Mouse (Mus musculus) embryonic facial prominence, embryonic 14.5 days (tissue): ENCODE data around the gene Eef1akmt2. TPM values are rescaled to one million over a fixed set of nuclear protein-coding genes. Genes with fewer than 3 reads are reported as not detected.

Experiments
- ATAC-seq: fragments of 200-750 bp; cut with Nextera tagmentation; 2 replicates; pipeline ENCODE4 v1.8.0; 2017; ENCODE audit warnings: low read depth, moderate number of reproducible peaks, moderate TSS enrichment
- DNase-seq: peaks from one replicate; pipeline ENCODE4 v3.0.0-alpha.2; 2015; ENCODE audit warnings: low spot score
- H3K27ac ChIP-seq: fragments of 300-500 bp; sonication (generic); replicated peaks from 2 replicates; pipeline ENCODE4 v1.5.1; 2014; ENCODE audit warnings: low read depth, mild to moderate bottlenecking, low read length, moderate library complexity
- H3K27me3 ChIP-seq: fragments of 300-500 bp; sonication (generic); replicated peaks from 2 replicates; pipeline ENCODE4 v1.6.1; 2014; ENCODE audit warnings: low read length; ENCODE audit not compliant: control insufficient read depth, insufficient read depth
- H3K36me3 ChIP-seq: fragments of 300-500 bp; sonication (generic); 2 replicates; pipeline ENCODE4 v1.6.1; 2014; ENCODE audit warnings: low read length, mixed read lengths; ENCODE audit not compliant: control insufficient read depth, insufficient read depth
- H3K4me1 ChIP-seq: fragments of 300-500 bp; sonication (generic); 2 replicates; pipeline ENCODE4 v1.6.1; 2014; ENCODE audit warnings: antibody characterized with exemption, low read length; ENCODE audit not compliant: control insufficient read depth, insufficient read depth
- H3K4me2 ChIP-seq: fragments of 300-500 bp; sonication (generic); 2 replicates; pipeline ENCODE4 v1.6.1; 2014; ENCODE audit warnings: low read depth, mild to moderate bottlenecking, low read length, moderate library complexity, mixed read lengths
- H3K4me3 ChIP-seq: fragments of 300-500 bp; sonication (generic); 2 replicates; pipeline ENCODE4 v1.5.1; 2014; ENCODE audit warnings: low read depth, mild to moderate bottlenecking, low read length
- H3K9ac ChIP-seq: fragments of 300-500 bp; sonication (generic); 2 replicates; pipeline ENCODE4 v1.6.1; 2014; ENCODE audit warnings: low read depth, mild to moderate bottlenecking, low read length, moderate library complexity, mixed read lengths
- H3K9me3 ChIP-seq: fragments of 300-500 bp; sonication (generic); 2 replicates; pipeline ENCODE4 v1.6.1; 2016; ENCODE audit warnings: low read length; ENCODE audit not compliant: control insufficient read depth
- WGBS: fragments of 180-500 bp; shearing (Covaris S2); extraction: QIAGEN DNeasy Blood & Tissue Kit; methylation state at CpG from one replicate; pipeline ENCODE4 v1.1.7; 2014; 5-methylcytosine and 5-hydroxymethylcytosine counted together
- polyA plus RNA-seq: library from polyadenylated mRNA; unstranded; fragments of >200 nt; fragmentation: Nextera tagmentation; extraction: Ambion mirVana; gene quantifications from 2 replicates; pipeline ENCODE4 v1.2.1, GENCODE M21; 2014

Gene Eef1akmt2
- polyA plus RNA-seq, 1 experiment from 2014 or later = 58.5 TPM

GRCm38 (mm10) chr7:132892311-132892661 is 39.8 kb upstream of the Eef1akmt2 start:
- WGBS = 57% methylated on average over 3 of the region's 4 CpGs
- H3K27me3 ChIP-seq = no peaks in the 10 kb centered on the region
- H3K36me3 ChIP-seq = no peaks in the 10 kb centered on the region
- no peak overlapping the region for H3K4me2 ChIP-seq
- H3K4me3 ChIP-seq = no peak overlapping the region
- DNase-seq (no peak), ATAC-seq (no peak)
- peaks cover 3% of the 10 kb centered on the region; the same call in 1 of the 2 replicates for H3K4me1 ChIP-seq
- no peak overlapping the region for H3K27ac ChIP-seq
- H3K9ac ChIP-seq = no peak overlapping the region
- no peaks in the 10 kb centered on the region for H3K9me3 ChIP-seq

GRCm38 (mm10) chr7:132891561-132892310 is 39.3 kb upstream of the Eef1akmt2 start:
- Histone ChIP-seq H3K27ac (no peak overlapping the region), H3K9me3 (no peaks in the 10 kb centered on the region), H3K27me3 (no peaks in the 10 kb centered on the region), H3K4me1 (peaks cover 6% of the 10 kb centered on the region; the same call in 1 of the 2 replicates), H3K4me3 (no peak overlapping the region), H3K4me2 (no peak overlapping the region), H3K9ac (no peak overlapping the region), H3K36me3 (no peaks in the 10 kb centered on the region)
- DNase-seq = no peak
- no peak for ATAC-seq
- 85% methylated on average over 5 of the region's 5 CpGs for WGBS

- H3K27ac ChIP-seq = no peak overlapping the region
- no peaks in the 10 kb centered on the region for H3K27me3 ChIP-seq
- ATAC-seq (no peak), DNase-seq (no peak)
- no peak overlapping the region for H3K9ac ChIP-seq
- no peak overlapping the region for H3K4me2 ChIP-seq
- no peak overlapping the region for H3K4me3 ChIP-seq
- H3K4me1 ChIP-seq = peaks cover 6% of the 10 kb centered on the region; the same call in 1 of the 2 replicates
- no peaks in the 10 kb centered on the region for H3K36me3 ChIP-seq
- H3K9me3 ChIP-seq = no peaks in the 10 kb centered on the region
- WGBS = 85% methylated on average over 5 of the region's 5 CpGs
These were observed 37.7 kb upstream of the Eef1akmt2 start for GRCm38 (mm10) chr7:132890201-132890600.

- H3K4me2 ChIP-seq = no peak overlapping the region
- peaks cover 2% of the 10 kb centered on the region for H3K36me3 ChIP-seq
- ATAC-seq = no peak
- no peaks in the 10 kb centered on the region for H3K27me3 ChIP-seq
- H3K9ac ChIP-seq = no peak overlapping the region
- H3K27ac ChIP-seq = no peak overlapping the region
- no peaks in the 10 kb centered on the region for H3K9me3 ChIP-seq
- H3K4me1 ChIP-seq = peaks cover 6% of the 10 kb centered on the region; the same call in 1 of the 2 replicates
- no peak for DNase-seq
- 84% methylated on average over 8 of the region's 8 CpGs for WGBS
- H3K4me3 ChIP-seq = no peak overlapping the region
These were observed 37.2 kb upstream of the Eef1akmt2 start for GRCm38 (mm10) chr7:132889691-132890090.

- no peak overlapping the region for H3K27ac ChIP-seq
- no peak overlapping the region for H3K4me3 ChIP-seq
- no peaks in the 10 kb centered on the region for H3K9me3 ChIP-seq
- ATAC-seq = no peak
- no peaks in the 10 kb centered on the region for H3K27me3 ChIP-seq
- peaks cover 6% of the 10 kb centered on the region; the same call in 1 of the 2 replicates for H3K4me1 ChIP-seq
- peaks cover 12% of the 10 kb centered on the region for H3K36me3 ChIP-seq
- no peak overlapping the region for H3K9ac ChIP-seq
- DNase-seq = no peak
- no peak overlapping the region for H3K4me2 ChIP-seq
- WGBS = 65% methylated on average over 4 of the region's 4 CpGs
These were observed 36.2 kb upstream of the Eef1akmt2 start for GRCm38 (mm10) chr7:132888518-132889249.

GRCm38 (mm10) chr7:132888052-132888451 is 35.6 kb upstream of the Eef1akmt2 start:
- H3K4me1 ChIP-seq = peaks cover 6% of the 10 kb centered on the region; the same call in 1 of the 2 replicates
- no peak overlapping the region for H3K9ac ChIP-seq
- H3K27ac ChIP-seq = no peak overlapping the region
- DNase-seq (no peak), ATAC-seq (no peak)
- peaks cover 18% of the 10 kb centered on the region for H3K36me3 ChIP-seq
- 61% methylated on average over 3 of the region's 3 CpGs for WGBS
- H3K9me3 ChIP-seq = no peaks in the 10 kb centered on the region
- no peak overlapping the region for H3K4me2 ChIP-seq
- H3K4me3 ChIP-seq = no peak overlapping the region
- H3K27me3 ChIP-seq = no peaks in the 10 kb centered on the region

- H3K9ac ChIP-seq = no peak overlapping the region
- no peaks in the 10 kb centered on the region for H3K27me3 ChIP-seq
- H3K27ac ChIP-seq = 0 out of 2 replicates have a peak overlapping the region, but pooled peaks have one; percentile 40
- no peak overlapping the region for H3K4me3 ChIP-seq
- H3K9me3 ChIP-seq = no peaks in the 10 kb centered on the region
- H3K36me3 ChIP-seq = peaks cover 26% of the 10 kb centered on the region
- H3K4me2 ChIP-seq = no peak overlapping the region
- peaks cover 6% of the 10 kb centered on the region; the same call in 1 of the 2 replicates for H3K4me1 ChIP-seq
- 30% methylated on average over 7 of the region's 7 CpGs for WGBS
- ATAC-seq (peak; percentile 63), DNase-seq (peak; percentile 24)
These were observed 34.7 kb upstream of the Eef1akmt2 start for GRCm38 (mm10) chr7:132887019-132887804.

GRCm38 (mm10) chr7:132884031-132884430 is 31.6 kb upstream of the Eef1akmt2 start:
- Histone ChIP-seq H3K27me3 (no peaks in the 10 kb centered on the region), H3K4me3 (no peak overlapping the region), H3K27ac (no peak overlapping the region), H3K36me3 (peaks cover 55% of the 10 kb centered on the region), H3K4me1 (peaks cover 6% of the 10 kb centered on the region; the same call in 1 of the 2 replicates), H3K9ac (no peak overlapping the region), H3K4me2 (no peak overlapping the region), H3K9me3 (no peaks in the 10 kb centered on the region)
- 90% methylated on average over 7 of the region's 7 CpGs for WGBS
- no peak for DNase-seq
- no peak for ATAC-seq
